ENCODE assay signal across 10 mouse cellular contexts in the genomic region with DNA sequence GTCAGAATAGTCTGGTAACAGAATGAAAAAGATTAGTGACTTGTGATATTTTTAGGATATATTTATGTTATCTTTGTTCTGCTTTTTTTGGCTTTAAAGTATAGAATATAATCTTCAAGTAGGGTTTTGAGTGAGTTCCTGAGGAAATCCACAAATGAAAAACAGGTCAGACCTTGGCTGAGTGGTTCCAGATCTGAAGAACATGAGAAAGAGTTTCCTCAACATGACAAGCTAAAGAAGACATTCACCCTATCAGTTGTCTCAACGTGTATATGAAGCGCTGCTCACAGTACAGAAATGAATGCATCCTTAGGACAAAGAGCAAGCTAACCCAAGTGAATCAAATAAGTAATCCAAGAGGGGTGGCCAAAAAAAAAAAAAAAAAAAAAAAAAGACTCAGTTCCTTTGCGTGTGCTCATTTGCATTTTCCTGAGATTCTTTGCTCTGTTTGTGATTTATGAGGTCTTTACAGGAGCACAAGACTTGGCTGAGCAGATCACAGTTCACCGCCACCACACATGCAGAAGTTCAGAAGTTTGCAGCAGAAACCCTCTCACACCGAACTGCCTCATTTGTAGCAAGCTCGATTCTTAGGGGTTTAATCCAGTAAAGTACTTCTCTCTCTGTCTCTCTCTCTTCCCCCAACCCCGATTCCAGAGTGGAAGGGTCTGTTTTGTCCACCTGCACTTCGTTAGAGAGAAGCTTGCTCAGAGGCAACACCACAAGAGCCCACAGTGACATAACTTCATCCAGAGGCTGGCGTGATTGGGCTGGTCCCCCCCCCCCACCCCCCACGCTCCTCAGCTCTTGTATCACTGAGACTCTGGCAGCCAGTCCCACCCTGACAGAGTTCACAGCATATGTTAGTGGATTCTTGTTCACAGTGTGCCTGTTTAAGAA. TPM values are rescaled to one million over a fixed set of nuclear protein-coding genes. Genes with fewer than 3 reads are reported as not detected.
DNase-seq lines count a peak whose midpoint lies in the region; ATAC-seq lines count a peak whose summit lies in the region.
"Had no signal": no experiment of that assay in that cellular context is flagged by ENCODE, and none has a peak within 500 bp of the region (broad histone marks: within the 10 kb centered on the region; RNA-seq: fewer than 3 reads in every experiment).

TSS of gene Lum (plus strand) at position 172 of the 900 bp plus-strand sequence.

- no peaks in the 10 kb centered on the region for H3K36me3 ChIP-seq in lung, embryonic 16.5 days (ENCODE audit: control insufficient read depth, insufficient read depth, low read length)
- no peaks in the 10 kb centered on the region for H3K36me3 ChIP-seq in hindbrain, embryonic 12.5 days
- H3K36me3 ChIP-seq in midbrain, embryonic 13.5 days, result no peaks in the 10 kb centered on the region

- WGBS in lung, embryonic 16.5 days, result 33% methylated on average over 10 of the region's 10 CpGs
- 56% methylated on average over 10 of the region's 10 CpGs for WGBS in hindbrain, embryonic 12.5 days
- WGBS in midbrain, embryonic 13.5 days, result 60% methylated on average over 10 of the region's 10 CpGs

- no peak within 1 kb of the TSS for H3K4me3 ChIP-seq in lung, embryonic 16.5 days (ENCODE audit: low read length)
- no peak within 1 kb of the TSS for H3K4me3 ChIP-seq in hindbrain, embryonic 12.5 days
- H3K4me3 ChIP-seq in midbrain, embryonic 13.5 days (replicated peaks), result no peak within 1 kb of the TSS

- no peak within 1 kb of the TSS for H3K9ac ChIP-seq in lung, embryonic 16.5 days (ENCODE audit: low read length)
- H3K9ac ChIP-seq in hindbrain, embryonic 12.5 days, result no peak within 1 kb of the TSS
- no peak within 1 kb of the TSS for H3K9ac ChIP-seq in midbrain, embryonic 13.5 days (replicated peaks)

- peak within 1 kb of the TSS; percentile 25; the same call in 1 of the 2 replicates for H3K27ac ChIP-seq in lung, embryonic 16.5 days (ENCODE audit: low read length)
- H3K27ac ChIP-seq in hindbrain, embryonic 12.5 days, result peak within 1 kb of the TSS; percentile 24; the same call in 1 of the 2 replicates
- H3K27ac ChIP-seq in midbrain, embryonic 13.5 days, result no peak within 1 kb of the TSS
- H3K27ac ChIP-seq: macrophage had no signal

- no peak for DNase-seq in lung, postnatal 4 days
- peak; percentile 66 for DNase-seq in forelimb bud, embryonic 11.5 days (ENCODE audit: low read depth, low spot score)
- no peak for DNase-seq in thymus, postnatal 25 days
- DNase-seq in MN1 (ENCODE audit: low spot score), result no peak

- ATAC-seq in lung, embryonic 16.5 days (ENCODE audit: low read depth), result peak; percentile 45; the same call in 1 of the 2 replicates
- no peak for ATAC-seq in hindbrain, embryonic 12.5 days (ENCODE audit: low FRiP score)
- ATAC-seq in midbrain, embryonic 13.5 days, result no peak
- no peak for ATAC-seq in granulocyte monocyte progenitor cell, adult 5-6 weeks (replicated peaks; ENCODE audit: poor library complexity, severe bottlenecking)

- no peaks in the 10 kb centered on the region for H3K27me3 ChIP-seq in lung, embryonic 16.5 days (ENCODE audit: control insufficient read depth, insufficient read depth, low read depth, low read length)
- no peaks in the 10 kb centered on the region for H3K27me3 ChIP-seq in hindbrain, embryonic 12.5 days
- H3K27me3 ChIP-seq in midbrain, embryonic 13.5 days, result no peaks in the 10 kb centered on the region

- H3K9me3 ChIP-seq in lung, embryonic 16.5 days (ENCODE audit: control insufficient read depth, low read length), result no peaks in the 10 kb centered on the region
- no peaks in the 10 kb centered on the region for H3K9me3 ChIP-seq in hindbrain, embryonic 12.5 days (replicated peaks)
- no peaks in the 10 kb centered on the region for H3K9me3 ChIP-seq in midbrain, embryonic 13.5 days

- H3K4me1 ChIP-seq in lung, embryonic 16.5 days (replicated peaks; ENCODE audit: control insufficient read depth, insufficient read depth, low read length), result no peaks in the 10 kb centered on the region
- no peaks in the 10 kb centered on the region for H3K4me1 ChIP-seq in hindbrain, embryonic 12.5 days
- H3K4me1 ChIP-seq in midbrain, embryonic 13.5 days (replicated peaks), result no peaks in the 10 kb centered on the region

- peak within 1 kb of the TSS; percentile 34 for H3K4me2 ChIP-seq in lung, embryonic 16.5 days (ENCODE audit: low read depth, low read length)
- no peak within 1 kb of the TSS for H3K4me2 ChIP-seq in hindbrain, embryonic 12.5 days (replicated peaks)
- no peak within 1 kb of the TSS for H3K4me2 ChIP-seq in midbrain, embryonic 13.5 days (replicated peaks)

RNA-seq across cellular contexts. Expression of gene Lum, which starts in this region (rescaled TPM):
- polyA plus RNA-seq in lung, embryonic 16.5 days (2015; fragmentation: Nextera tagmentation; extraction: Ambion mirVana), result 46.4 and 58.2 TPM in 2 replicates
- polyA plus RNA-seq in hindbrain, embryonic 12.5 days (2016; fragmentation: Nextera tagmentation; extraction: Ambion mirVana), result 121 and 153 TPM in 2 replicates
- polyA plus RNA-seq in midbrain, embryonic 13.5 days (2015; fragmentation: Nextera tagmentation; extraction: Ambion mirVana), result 31.3 and 35.8 TPM in 2 replicates
- total RNA-seq in granulocyte monocyte progenitor cell, adult 5-6 weeks (2014; fragmentation: Nextera tagmentation), result not detected in 2 replicates
- not detected in 2 replicates for total RNA-seq in granulocyte monocyte progenitor cell, adult 5-6 weeks (2017)
- total RNA-seq: MEL had no signal
- polyA plus RNA-seq: macrophage had no signal
